Mouse (Mus musculus): ENCODE data around the gene Rere.
"Not testable (repeated sequence)": the region's sequence is repeated elsewhere in the genome, so short reads cannot be mapped to it uniquely, and the experiment has no call there.

Gene Rere

DNA sequence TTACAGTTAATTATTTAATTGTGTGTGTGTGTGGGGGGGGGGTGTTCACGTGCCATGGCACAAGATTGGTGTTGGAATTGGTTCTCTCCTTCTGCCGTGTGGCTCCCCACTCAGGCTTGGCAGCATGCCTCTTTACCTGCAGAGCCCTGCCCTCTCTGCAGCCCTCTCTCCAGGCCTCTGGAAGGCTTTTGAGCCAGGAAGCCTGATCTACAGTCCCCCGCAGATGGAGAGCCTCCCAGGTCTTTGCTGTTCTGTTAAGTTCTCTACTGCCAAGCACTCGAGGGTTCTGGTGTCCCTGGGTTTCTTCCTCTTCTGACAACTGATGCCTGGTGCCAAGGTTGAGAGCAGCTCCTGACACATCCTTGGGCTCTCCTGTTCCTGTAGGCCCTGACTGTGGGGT lies 27.0 kb upstream of the Rere start:
- no peak for DNase-seq (ENCODE audit: low spot score in 2 of 2)

DNA sequence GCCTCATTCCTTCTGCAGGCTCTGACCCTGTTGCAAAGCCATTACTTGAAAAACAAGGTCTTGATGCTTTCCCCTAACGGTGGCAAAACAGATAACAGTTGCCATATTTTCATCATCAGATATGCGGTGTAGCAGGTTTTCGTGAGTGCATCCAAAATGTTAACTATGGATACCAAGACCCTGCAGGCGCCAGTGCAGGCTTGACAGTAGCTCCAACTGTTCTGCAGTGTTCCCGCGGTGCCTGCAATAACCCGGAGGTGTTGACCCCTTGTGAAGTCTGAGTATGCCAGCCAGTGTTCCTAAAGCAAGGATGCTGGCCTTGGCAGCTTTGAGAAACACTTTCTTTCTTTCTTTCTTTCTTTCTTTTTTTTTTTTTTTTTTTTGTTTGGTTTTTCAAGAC lies 26.3 kb upstream of the Rere start:
- no peak for DNase-seq (ENCODE audit: low spot score in 2 of 2)

DNA sequence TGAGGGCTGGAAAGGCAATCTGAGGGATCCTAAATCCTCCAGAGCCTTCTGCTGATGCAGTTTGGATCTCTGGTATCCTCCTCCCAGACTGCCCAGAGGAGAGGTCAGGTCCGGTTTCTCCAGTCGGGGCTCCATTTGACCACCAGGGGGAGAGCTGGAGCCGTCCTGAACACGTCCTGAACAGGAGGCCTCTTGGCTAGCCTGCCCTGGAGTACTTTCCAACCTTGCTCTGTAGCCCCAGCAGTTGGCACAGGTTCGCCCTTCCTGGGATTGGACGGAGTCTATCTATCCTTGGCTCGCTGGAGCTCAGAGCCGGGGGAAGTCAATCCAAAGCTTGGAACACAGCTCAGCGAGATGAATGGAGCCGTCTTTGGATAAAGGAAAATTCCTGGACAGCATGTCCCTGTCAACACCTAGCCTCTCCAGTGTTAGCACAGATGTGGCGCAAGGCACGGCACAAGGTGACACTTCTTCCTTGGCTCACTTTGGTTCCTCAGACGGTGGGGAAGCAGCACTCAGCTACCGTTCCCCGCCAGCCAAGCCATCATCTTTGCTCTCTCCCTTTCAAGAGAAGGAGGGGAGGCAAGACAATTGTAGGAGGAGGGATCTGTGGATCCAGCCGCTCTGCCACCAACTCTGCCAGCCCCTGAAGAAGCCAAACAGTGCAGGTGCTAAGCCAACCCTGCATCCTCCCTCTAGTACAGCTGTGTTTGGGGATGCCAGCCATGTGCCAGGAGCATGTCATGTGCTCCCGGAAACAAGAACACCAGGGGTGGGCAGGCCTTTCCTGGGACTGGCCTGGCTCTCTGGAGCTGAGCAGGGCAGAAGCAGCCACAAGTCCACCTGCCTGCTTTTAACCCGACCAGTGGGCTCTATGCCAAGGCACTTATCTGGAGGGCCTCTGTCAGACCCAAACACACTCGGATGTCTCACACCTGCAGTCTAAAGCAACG lies 23.9 kb upstream of the Rere start:
- DNase-seq (ENCODE audit: low spot score in 2 of 2), result peak; percentile 83 to 87

DNA sequence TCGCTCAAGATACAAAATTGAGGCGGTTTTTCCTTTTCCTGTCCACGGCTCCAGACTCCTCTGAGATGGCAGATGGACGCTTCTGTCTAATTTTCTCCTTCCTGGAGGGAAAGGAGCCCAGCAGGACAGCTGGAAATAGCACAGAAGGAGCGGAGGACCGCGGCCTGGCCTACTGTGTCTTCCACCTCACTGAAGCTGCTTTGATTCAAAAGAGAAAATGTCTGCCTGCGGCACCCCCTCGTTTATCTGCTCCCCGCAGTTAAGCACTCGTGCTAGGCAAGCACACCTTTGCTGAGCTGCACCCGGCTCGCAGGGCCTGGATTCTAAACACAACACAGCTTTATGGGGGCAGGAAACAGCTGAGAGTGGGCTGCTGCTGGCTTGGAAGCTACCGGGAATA lies 23.1 kb upstream of the Rere start:
- DNase-seq (ENCODE audit: low spot score in 2 of 2), result no peak

DNA sequence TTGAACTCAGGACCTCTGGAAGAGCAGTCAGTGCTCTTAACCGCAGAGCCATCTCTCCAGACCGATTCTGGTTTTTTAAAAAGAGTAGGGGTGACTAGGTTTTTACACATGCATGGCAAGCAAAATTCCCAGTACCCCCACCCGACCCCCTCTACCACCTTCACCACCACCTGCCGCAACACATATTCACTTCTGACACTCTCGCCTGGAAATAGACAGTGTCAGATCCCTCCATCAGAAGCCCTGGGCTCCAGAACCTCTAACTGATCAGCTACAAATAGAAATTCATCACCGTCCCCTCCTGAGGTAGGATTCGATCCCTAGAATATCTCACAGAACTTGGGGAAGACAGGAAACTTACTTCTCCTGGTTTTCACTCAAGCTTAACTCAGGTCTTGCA lies 21.9 kb upstream of the Rere start:
- DNase-seq (ENCODE audit: low spot score in 2 of 2), result no peak

DNA sequence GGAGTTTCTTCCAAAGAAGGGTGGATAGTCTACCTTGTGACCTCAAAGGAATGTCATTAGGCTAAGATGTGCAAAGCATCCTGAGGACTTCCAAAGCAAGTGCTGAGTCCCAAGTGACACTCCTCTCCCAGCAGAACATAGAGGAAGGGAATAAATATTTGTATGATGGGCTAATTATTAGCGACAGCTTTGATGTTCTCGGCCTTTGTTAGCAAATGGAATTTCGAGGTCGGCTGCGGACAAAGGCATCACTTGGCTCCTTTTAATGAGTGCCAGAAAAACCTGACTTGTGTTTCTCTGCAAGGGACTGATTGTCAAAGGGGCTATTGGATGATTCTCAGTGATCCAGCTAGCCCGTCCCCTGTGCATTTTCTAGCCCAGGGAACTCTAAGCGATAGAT lies 21.3 kb upstream of the Rere start:
- no peak for DNase-seq (ENCODE audit: low spot score in 2 of 2)

DNA sequence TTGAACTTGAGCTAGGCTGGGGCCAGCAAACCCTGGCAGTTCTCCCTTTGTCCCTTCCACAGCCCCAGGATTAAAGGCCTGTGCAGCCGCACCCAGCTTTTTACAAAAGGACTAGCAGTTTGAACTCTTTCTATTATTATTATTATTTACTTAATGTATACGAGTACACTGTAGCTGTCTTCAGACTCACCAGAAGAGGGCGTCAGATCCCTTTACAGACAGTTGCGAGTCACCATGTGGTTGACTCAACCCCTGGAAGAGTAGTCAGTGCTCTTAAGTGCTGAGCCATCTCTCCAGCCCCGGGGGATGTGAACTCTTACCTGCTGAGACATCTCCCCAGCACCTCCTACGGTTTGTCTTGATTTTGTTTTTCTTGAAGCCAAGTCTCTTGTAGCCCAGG lies 20.7 kb upstream of the Rere start:
- DNase-seq (ENCODE audit: low spot score in 2 of 2), result no peak

DNA sequence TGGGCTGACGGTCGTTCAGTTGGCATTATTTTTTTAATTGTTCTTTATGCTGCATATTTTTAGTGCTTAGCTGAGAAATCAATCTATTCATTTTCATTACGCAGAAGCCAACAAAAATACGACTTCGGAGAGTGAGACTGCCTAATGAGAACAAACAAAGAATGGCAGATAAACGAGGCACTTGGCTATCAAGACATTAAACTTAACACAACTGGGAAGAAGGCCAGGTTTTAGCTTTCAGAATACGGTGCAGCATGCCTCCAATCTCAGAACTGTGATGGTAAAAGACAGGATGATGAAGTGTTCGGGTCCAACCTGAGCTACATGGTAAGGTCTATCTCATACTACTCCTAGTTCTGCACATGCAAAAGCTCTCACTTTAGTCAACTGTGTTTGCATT lies 19.1 kb upstream of the Rere start:
- no peak for DNase-seq (ENCODE audit: low spot score in 2 of 2)

DNA sequence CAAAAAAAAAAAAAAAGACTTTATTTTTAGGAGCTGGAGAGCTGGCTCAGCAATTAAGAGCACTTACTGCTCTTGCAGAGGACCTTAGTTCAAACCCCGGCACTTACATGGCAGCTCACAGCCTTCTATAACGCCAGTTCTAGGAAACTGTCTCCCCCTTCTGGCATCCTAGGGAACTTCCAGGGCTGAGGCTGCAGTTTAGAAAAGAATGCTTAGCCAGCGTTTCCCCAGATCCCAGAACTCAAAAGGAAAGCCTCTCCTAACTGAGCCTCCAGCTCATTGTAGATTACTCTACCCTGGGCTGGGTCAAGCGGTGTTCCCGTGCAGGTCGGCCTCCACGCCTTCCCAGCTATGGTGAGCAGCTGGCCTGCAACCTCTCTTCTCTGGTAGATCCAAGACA lies 16.5 kb upstream of the Rere start:
- no peak for DNase-seq (ENCODE audit: low spot score in 2 of 2)

DNA sequence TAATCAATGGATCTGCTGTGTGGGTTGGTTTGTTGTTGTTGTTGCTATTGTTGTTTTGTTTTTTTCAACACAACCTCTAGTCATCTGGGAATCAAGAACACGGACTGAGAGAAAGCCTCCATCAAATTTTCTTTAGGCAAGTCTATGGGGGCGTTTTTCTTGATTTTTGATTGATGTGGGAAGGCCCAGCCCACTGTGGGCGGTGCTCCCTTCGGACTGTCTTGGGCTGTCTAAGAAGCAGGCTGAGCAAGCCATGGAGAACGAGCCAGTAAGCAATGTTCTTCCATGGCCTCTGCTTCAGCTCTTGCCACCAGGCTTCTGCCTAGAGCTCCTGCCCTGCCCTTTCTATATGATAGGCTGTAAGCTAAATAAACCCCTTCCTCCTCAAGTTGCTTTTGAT lies 16.0 kb upstream of the Rere start:
- no peak for DNase-seq (ENCODE audit: low spot score in 2 of 2)

DNA sequence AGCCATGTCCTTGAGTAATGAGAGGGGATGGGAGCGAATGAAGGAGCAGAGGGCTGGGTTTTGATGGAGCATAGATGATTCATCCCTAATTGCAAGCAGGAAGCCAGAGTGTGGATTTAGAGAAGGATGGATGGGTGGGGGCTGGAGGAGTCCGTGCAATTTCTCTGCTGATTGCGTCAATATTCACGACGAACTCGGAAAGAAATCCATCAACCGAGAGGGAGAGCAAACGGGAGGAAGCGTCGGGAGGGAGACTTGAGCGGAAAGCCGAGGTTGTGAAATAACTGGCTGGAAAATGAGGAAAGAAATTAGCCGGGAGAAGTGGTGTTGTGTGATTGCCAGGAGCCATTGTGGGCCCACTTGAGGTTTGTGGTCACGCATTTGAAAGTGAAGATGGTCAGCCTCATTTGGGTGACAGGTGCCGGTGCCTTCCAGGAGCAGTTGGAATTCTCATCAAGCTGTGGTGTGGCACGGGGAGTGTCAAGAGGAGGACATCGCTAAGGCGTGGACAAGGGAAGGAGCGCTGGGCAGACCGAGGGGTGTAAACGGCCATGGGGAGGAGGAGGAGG lies 14.7 kb upstream of the Rere start:
- DNase-seq (ENCODE audit: low spot score in 2 of 2), result no peak

DNA sequence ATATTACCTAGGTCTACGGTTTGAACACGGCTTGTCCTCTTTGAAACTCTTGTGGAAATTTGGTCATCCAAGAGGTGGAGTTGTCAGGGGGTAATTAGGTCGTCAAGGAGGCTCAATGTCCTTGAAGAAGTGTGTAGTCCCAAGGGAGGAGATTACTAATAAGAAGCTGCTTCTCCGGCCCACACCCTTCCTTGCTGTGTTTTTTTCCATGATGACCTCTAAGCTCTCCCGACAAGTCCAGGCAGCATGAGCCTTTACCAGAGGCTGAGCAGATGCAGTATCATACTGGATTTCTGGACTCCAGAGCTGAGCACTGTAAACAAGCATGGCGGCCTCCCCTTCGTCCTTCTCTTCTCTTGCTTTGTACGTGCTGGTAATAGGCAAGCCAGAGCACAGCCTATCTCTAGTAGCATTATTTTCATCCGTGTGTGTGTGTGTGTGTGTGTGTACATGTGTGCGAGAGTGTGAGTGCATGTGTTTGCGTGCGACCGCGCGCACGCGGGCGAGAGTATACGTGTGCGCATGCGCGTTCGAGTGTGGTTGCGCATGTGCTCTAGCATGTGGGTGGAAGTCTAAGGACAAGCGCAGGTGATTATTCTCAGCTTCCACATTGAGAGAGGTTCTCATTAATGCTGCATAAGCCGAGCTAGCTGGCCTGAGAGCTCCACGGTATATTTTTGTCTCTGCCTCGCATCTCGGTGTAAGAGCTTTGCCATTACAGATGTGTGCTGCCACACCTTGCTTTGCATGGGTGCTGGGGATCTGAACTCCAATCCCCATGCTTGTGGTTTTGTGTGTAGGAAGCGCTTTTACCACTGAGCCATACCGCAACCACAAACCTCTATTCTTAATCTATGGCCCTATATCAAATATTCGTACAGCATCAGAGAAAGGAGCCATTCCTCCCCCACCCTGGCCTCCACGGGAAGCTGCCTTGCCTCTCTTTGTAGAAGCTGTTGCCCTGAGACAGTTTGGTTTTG lies 12.5 kb upstream of the Rere start:
- DNase-seq (ENCODE audit: low spot score in 2 of 2), result no peak

DNA sequence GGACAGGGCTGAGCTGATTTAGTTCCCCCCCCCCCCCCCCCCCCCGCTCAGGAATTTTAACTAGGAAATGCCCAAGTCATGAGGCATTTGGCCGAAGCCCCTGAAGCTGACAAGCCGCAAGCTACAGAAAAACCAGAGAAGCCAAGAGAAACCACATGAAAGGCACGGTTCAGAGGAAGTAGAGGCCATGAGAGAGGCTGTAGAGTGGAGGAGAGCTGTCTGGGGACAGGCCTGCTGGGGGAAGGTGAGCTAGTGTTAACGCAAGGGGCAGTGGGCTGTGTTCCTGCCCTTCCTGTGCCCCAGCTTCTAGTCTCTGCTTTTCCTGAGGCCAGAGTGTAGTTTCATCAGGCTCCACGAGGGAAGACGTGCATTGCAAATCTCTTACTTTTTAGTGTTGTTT lies 11.8 kb upstream of the Rere start:
- DNase-seq (ENCODE audit: low spot score in 2 of 2), result no peak

DNA sequence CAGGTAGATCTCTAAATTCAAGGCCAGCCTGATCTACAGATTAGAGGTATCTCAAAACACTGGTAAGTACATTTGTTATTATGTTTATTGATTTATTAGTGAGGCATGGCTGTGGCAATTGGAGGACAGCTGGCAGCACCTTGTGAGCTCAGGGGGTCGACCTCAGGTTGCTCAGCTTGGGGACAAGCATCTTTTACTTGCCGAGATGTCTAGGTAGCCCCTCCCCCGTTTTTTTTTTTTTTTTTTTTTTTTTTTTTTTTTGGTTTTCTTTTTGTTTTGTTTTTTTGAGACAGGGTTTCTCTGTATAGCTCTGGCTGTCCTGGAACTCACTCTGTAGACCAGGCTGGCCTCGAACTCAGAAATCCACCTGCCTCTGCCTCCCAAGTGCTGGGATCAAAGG lies 10.7 kb upstream of the Rere start:
- DNase-seq (ENCODE audit: low spot score in 2 of 2), result not testable (repeated sequence)

DNA sequence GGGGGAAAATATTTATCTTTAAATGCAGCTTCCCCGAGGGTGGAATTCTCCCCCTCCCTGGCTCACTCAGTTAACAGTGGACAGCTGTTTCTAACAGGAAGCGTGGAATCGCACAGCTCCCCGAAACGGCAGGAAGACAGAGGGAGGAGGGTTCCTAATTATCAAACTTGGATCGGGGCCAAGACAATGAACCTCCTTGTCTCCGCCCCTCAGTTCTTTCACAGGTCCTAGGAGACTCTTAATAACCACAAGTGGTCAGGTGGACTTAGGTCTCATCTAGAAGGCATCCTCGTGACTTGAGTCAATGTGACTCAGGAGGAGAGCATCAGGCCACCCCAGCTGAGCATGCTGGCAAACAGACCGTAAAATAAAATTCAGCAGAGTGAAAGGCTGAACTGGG lies 8.7 kb upstream of the Rere start:
- DNase-seq (ENCODE audit: low spot score in 2 of 2), result no peak

DNA sequence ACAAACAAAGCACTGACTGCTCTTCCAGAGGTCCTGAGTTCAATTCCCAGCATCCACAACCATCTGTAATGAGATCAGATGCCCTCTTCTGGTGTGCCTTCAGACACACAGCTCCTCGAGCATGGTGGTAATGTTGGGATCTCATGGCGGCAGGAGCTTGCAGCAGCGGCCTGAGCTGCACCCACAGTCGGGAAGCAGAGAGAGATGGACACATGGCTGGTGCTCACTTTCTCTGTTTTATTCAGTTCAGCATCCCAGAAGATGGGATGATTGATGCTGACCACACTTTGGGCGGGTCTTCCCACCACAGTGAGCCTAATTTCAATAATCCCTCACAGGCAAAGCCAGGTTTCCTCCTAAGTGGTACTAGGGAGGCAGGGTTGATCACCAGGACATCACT lies 5.9 kb upstream of the Rere start:
- no peak for DNase-seq (ENCODE audit: low spot score in 2 of 2)

DNA sequence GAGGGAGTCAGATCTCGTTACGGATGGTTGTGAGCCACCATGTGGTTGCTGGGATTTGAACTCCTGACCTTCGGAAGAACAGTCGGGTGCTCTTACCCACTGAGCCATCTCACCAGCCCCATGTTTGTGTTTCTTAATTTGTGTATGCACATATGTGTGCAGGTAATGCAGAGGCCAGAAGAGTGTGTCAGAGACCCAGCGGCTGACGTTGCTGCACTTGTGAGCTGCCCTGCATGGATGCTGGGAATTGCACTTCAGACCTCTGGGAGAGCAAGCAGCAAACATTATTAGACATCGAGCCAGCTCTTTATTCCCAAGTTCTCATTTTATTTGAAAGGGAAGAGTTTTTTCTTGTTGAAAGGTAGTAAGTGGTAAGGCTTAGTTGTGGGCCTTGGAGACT lies 2.1 kb upstream of the Rere start:
- not testable (repeated sequence) for DNase-seq (ENCODE audit: low spot score in 2 of 2)

DNA sequence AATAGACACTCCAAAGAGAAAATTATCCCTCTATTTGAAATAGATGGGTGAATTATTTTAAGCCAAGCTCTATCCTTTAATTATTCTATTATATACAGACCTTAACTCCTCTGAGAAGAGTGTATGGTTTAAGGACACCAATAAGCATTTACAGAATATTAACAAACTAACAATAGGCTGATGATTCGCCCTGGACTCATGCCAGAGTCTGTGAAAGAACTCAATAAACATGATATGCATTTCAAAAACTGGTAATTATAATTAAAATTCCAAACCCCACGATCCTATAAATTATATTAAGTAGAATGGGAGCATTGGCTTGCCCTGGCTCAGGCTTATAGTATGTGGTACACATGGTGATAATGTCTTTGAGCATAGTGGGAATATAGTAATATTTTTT lies 1.4 kb upstream of the Rere start:
- no peak for DNase-seq (ENCODE audit: low spot score in 2 of 2)

DNA sequence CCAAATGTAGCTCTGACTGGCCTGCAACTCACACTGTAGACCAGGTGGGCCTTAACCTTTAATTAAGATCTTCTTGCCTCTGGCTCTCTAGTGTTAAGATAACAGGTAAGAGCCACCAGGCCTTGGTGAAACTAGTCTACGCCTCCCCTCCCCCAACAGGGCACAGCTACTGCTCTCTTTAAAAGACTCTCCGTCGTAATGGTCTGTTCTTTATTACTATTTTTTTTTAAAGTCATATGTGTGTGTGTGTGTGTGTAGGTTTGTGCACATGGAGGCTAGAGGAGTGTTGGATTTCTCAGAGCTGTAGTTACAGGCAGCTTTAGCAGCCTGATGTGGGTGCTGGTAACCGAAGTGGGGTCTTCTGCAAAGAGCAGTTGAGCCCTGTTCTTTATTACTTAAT lies 987 bp upstream of the Rere start:
- DNase-seq (ENCODE audit: low spot score in 2 of 2), result no peak

DNA sequence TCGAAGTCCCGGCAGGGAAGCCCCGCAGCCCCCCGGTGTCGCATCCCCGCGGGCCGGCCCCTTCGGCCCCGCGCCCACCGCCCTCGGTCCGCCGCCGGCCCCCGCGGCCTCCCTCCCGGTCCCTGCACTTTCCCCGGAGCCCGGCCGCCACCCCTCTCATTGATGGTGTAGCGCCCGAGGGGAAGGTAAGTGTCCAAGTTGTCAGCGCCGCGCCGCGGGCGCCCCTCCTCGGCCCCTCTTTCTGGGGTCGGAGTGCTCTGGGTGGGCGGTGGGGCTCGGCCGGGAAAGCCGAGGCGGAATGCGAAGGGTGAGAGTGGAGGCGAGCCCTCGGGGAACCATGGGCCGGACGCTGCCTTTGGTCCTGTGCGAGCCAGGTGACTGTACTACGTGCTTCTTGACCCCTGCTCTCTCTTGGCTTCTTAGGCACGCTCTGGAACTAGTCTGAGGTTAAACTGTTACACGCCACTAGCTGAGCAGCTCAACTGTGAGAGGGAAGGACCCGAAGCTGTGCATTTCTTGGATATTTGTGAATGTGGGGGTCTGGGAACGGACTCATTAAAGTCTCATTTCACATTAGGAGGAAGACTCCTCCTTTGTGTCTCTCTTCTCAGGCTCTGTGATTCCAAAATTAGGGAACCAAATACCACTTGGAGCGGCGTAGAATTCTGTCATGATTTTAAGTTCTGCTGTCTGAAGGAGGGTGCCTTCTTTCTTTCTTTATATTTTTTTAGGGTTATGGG lies 615 bp downstream of the Rere start:
- peak; percentile 42 to 56 for DNase-seq (ENCODE audit: low spot score in 2 of 2)

DNA sequence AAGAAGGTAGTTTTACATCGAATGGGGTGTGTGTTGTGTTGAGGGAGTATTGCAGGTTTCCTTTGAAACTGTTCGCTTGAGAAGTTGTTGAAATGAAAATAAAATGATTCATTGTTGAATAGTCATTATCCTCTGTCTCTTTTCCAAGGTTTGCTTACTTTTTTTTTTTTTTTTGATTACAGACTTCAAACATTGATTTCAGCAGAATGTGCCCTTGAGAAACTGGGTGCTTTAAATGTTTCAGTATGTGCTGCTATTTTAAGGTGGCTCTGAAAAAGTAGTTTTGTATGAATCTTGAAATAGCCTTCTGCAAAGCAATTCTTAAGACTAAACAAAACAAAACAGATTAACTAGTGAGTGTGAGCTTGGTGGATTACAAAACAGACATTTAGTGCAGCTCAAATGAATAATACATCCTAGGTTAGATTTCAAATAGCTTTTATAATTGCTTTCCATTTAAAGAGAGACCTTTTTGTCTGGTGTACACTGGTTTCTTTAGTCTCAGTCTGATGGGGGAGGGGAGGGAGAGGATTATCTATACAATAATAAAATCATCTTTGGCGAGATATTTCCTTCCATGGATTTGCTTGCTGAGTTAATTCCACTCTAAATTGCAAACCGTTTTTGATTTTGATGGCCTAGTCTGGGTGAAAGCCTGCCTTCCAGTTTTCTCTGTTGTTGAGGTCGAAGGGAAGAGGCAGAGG lies 1.3 kb downstream of the Rere start:
- no peak for DNase-seq (ENCODE audit: low spot score in 2 of 2)
